Mouse (Mus musculus) lung, adult 18-20 months (tissue): ENCODE results near the gene Fgfr2.

ENCODE experiments used
- DNase-seq, 2 experiments: peaks; one replicate each; pipeline ENCODE4 v3.0.0; 2022; ENCODE audit warnings: mixed read lengths in 2 of 2

Fgfr2 gene

GRCm38 (mm10) chr7:131992226-131992625, 1130.9 kb downstream of the Fgfr2 start:
- no peak for DNase-seq

- DNase-seq: no peak
Observed at GRCm38 (mm10) chr7:131989056-131989455, 1134.1 kb downstream of the Fgfr2 start.

GRCm38 (mm10) chr7:131978609-131979008, 1144.5 kb downstream of the Fgfr2 start:
- no peak for DNase-seq

- DNase-seq: no peak
Observed at GRCm38 (mm10) chr7:131975867-131976266, 1147.3 kb downstream of the Fgfr2 start.

GRCm38 (mm10) chr7:131970255-131970654, 1152.9 kb downstream of the Fgfr2 start:
- DNase-seq: no peak

- no peak for DNase-seq
Observed at GRCm38 (mm10) chr7:131966916-131967494, 1156.1 kb downstream of the Fgfr2 start.

- DNase-seq: no peak
Observed at GRCm38 (mm10) chr7:131966023-131966915, 1156.9 kb downstream of the Fgfr2 start, which contains the start of gene Gpr26. TSS of gene Gpr26 (plus strand) at chr7:131966460.

- DNase-seq: no peak
Observed at GRCm38 (mm10) chr7:131960551-131960950, 1162.6 kb downstream of the Fgfr2 start.

GRCm38 (mm10) chr7:131958705-131959104, 1164.4 kb downstream of the Fgfr2 start:
- no peak for DNase-seq

GRCm38 (mm10) chr7:131953402-131953801, 1169.7 kb downstream of the Fgfr2 start:
- no peak for DNase-seq

- no peak for DNase-seq
Observed at GRCm38 (mm10) chr7:131951131-131951530, 1172.0 kb downstream of the Fgfr2 start.

GRCm38 (mm10) chr7:131937611-131938010, 1185.5 kb downstream of the Fgfr2 start:
- DNase-seq: no peak

GRCm38 (mm10) chr7:131927288-131928050, 1195.7 kb downstream of the Fgfr2 start:
- no peak for DNase-seq

GRCm38 (mm10) chr7:131917384-131917783, 1205.8 kb downstream of the Fgfr2 start:
- DNase-seq: no peak

- DNase-seq: no peak
Observed at GRCm38 (mm10) chr7:131909611-131910010, 1213.5 kb downstream of the Fgfr2 start.

GRCm38 (mm10) chr7:131906499-131907190, 1216.5 kb downstream of the Fgfr2 start:
- DNase-seq: no peak

- DNase-seq: peak; percentile 21 to 49
Observed at GRCm38 (mm10) chr7:131899356-131899755, 1223.8 kb downstream of the Fgfr2 start.

- DNase-seq: no peak
Observed at GRCm38 (mm10) chr7:131897282-131897681, 1225.9 kb downstream of the Fgfr2 start.

- no peak for DNase-seq
Observed at GRCm38 (mm10) chr7:131882824-131883223, 1240.3 kb downstream of the Fgfr2 start.

- peak; percentile 55 to 60 for DNase-seq
Observed at GRCm38 (mm10) chr7:131881876-131882615, 1241.1 kb downstream of the Fgfr2 start.

GRCm38 (mm10) chr7:131880150-131880549, 1243.0 kb downstream of the Fgfr2 start:
- peak; percentile 54 to 72 for DNase-seq

- DNase-seq: no peak
Observed at GRCm38 (mm10) chr7:131878846-131879245, 1244.3 kb downstream of the Fgfr2 start.
